20 mouse cellular contexts compared by ENCODE assay signal in genomic region chr5:118966901-118967300, GRCm38 (mm10).
A peak's percentile ranks its signal among the peaks of the same experiment; 100 is the strongest.
DNase-seq lines count a peak whose midpoint lies in the region; TF ChIP-seq lines count a peak whose summit lies in the region.
"Had no signal": no experiment of that assay in that cellular context is flagged by ENCODE, and none has a peak within 500 bp of the region (broad histone marks: within the 10 kb centered on the region; RNA-seq: fewer than 3 reads in every experiment).

No protein-coding gene starts in this region.

- peak overlapping the region; percentile 46 for H3K27ac ChIP-seq in gastrocnemius, adult 2 months
- H3K27ac ChIP-seq in heart, embryonic 10.5 days: no peak overlapping the region
- H3K27ac ChIP-seq: embryonic facial prominence, embryonic 15.5 days; forebrain, embryonic 10.5 days; heart, embryonic 13.5 days; hindbrain, embryonic 12.5 days had no signal

- H3K9me3 ChIP-seq in heart, embryonic 10.5 days: no peaks in the 10 kb centered on the region
- H3K9me3 ChIP-seq: forebrain, embryonic 10.5 days; heart, embryonic 13.5 days; hindbrain, embryonic 12.5 days had no signal

- H3K36me3 ChIP-seq in heart, embryonic 10.5 days: no peaks in the 10 kb centered on the region
- H3K36me3 ChIP-seq: embryonic facial prominence, embryonic 15.5 days; forebrain, embryonic 10.5 days; heart, embryonic 13.5 days; hindbrain, embryonic 12.5 days had no signal

- intact Hi-C loops in gastrocnemius, adult 2 months (cut with DNase I): no loop called here

- DNase-seq in gastrocnemius, adult 2 months: no peak
- no peak for DNase-seq in gastrocnemius, adult 8-10 months (ENCODE audit: low spot score in 2 of 2)
- peak; percentile 18 to 41 for DNase-seq in heart, adult 9 months (ENCODE audit: low spot score in 2 of 2)
- DNase-seq in heart, embryonic 10.5 days (ENCODE audit: low spot score): no peak
- DNase-seq in kidney, adult 9 months: peak; percentile 26
- no peak for DNase-seq in kidney, adult 11 months
- peak; percentile 61 for DNase-seq in ES-CJ7 (ENCODE audit: low read depth, low spot score)
- no peak for DNase-seq in cerebellum, adult 8-10 months
- DNase-seq: adrenal gland, adult 8-10 months; adrenal gland, postnatal 36 days; B cell, adult 2 months; cerebellum, adult 2 months; cerebellum, postnatal 14 days; embryo, embryonic 11 days; gastrocnemius, postnatal 10 days had no signal

- H3K27me3 ChIP-seq in heart, embryonic 10.5 days (ENCODE audit: insufficient read depth, poor library complexity, severe bottlenecking): peaks cover 4% of the 10 kb centered on the region; the same call in 1 of the 2 replicates
- H3K27me3 ChIP-seq: embryonic facial prominence, embryonic 15.5 days; hindbrain, embryonic 12.5 days had no signal

- 68% methylated on average over 6 of the region's 6 CpGs for WGBS in heart, embryonic 10.5 days

- no peak overlapping the region for H3K4me3 ChIP-seq in gastrocnemius, adult 2 months
- H3K4me3 ChIP-seq in heart, embryonic 10.5 days: no peak overlapping the region
- H3K4me3 ChIP-seq: embryonic facial prominence, embryonic 15.5 days; erythroblast, embryonic 14.5 days; forebrain, embryonic 10.5 days; heart, embryonic 13.5 days; hindbrain, embryonic 12.5 days had no signal

- H3K4me1 ChIP-seq in heart, embryonic 10.5 days: peaks cover 3% of the 10 kb centered on the region; the same call in 1 of the 2 replicates
- H3K4me1 ChIP-seq: embryonic facial prominence, embryonic 15.5 days; heart, embryonic 13.5 days had no signal

- no peak for TF ChIP-seq CTCF in gastrocnemius, adult 2 months (IDR thresholded peaks at IDR 0.05)

Comparison
In these comparisons a context has a peak if more than half of its experiments do, and no peak if none do; other contexts are left out.
1. DNase-seq: peak in heart, adult 9 months (2 of 2), kidney, adult 9 months (single experiment) and ES-CJ7 (single experiment); none in gastrocnemius, adult 2 months (single experiment), gastrocnemius, adult 8-10 months (0 of 2), heart, embryonic 10.5 days (single experiment), kidney, adult 11 months (single experiment) and cerebellum, adult 8-10 months (single experiment).